Mouse (Mus musculus) lung, postnatal 0 days (tissue): ENCODE data around the gene Pla2g3. TPM values are rescaled to one million over a fixed set of nuclear protein-coding genes. Genes with fewer than 3 reads are reported as not detected.

Source experiments
- ATAC-seq: fragments of 200-750 bp; cut with Nextera tagmentation; 2 replicates; pipeline ENCODE4 v1.8.0; 2017; ENCODE audit warnings: moderate library complexity
- DNase-seq: peaks from one replicate; pipeline ENCODE4 v3.0.0-alpha.2; 2016; ENCODE audit warnings: low spot score
- H3K27ac ChIP-seq: fragments of 300-500 bp; sonication (generic); 2 replicates; pipeline ENCODE4 v1.5.1; 2014; ENCODE audit warnings: antibody characterized with exemption, mild to moderate bottlenecking, low read length, mixed read lengths
- H3K27me3 ChIP-seq: fragments of 300-500 bp; sonication (generic); replicated peaks from 2 replicates; pipeline ENCODE4 v1.6.1; 2014; ENCODE audit warnings: low read length, mixed read lengths; ENCODE audit not compliant: insufficient read depth
- H3K36me3 ChIP-seq: fragments of 300-500 bp; sonication (generic); 2 replicates; pipeline ENCODE4 v1.6.1; 2014; ENCODE audit warnings: low read length, mixed read lengths; ENCODE audit not compliant: insufficient read depth
- H3K4me1 ChIP-seq: fragments of 300-500 bp; sonication (generic); 2 replicates; pipeline ENCODE4 v1.6.1; 2014; ENCODE audit warnings: antibody characterized with exemption, low read depth, low read length, mixed read lengths; ENCODE audit not compliant: insufficient read depth
- H3K4me2 ChIP-seq: fragments of 300-500 bp; sonication (generic); replicated peaks from 2 replicates; pipeline ENCODE4 v1.6.1; 2014; ENCODE audit warnings: low read depth, mild to moderate bottlenecking, low read length, moderate library complexity, mixed read lengths
- H3K4me3 ChIP-seq: fragments of 300-500 bp; sonication (generic); 2 replicates; pipeline ENCODE4 v1.5.1; 2014; ENCODE audit warnings: low read depth, low read length
- H3K9ac ChIP-seq: fragments of 300-500 bp; sonication (generic); replicated peaks from 2 replicates; pipeline ENCODE4 v1.6.1; 2014; ENCODE audit warnings: low read depth, mild to moderate bottlenecking
- H3K9me3 ChIP-seq: fragments of 300-500 bp; sonication (generic); 2 replicates; pipeline ENCODE4 v1.6.1; 2016; ENCODE audit warnings: low read length, mixed read lengths
- CTCF ChIP-seq: IDR thresholded peaks from 2 replicates; pipeline ENCODE4 v1.5.1; 2016; ENCODE audit warnings: antibody characterized with exemption, mild to moderate bottlenecking
- EP300 ChIP-seq: IDR thresholded peaks from 2 replicates; pipeline ENCODE4 v1.6.1; 2016; ENCODE audit warnings: antibody characterized with exemption, mild to moderate bottlenecking, control low read depth
- WGBS: fragments of 180-500 bp; shearing (Covaris S2); extraction: QIAGEN DNeasy Blood & Tissue Kit; methylation state at CpG from one replicate; pipeline ENCODE4 v1.1.7; 2014; 5-methylcytosine and 5-hydroxymethylcytosine counted together
- polyA plus RNA-seq: library from polyadenylated mRNA; unstranded; fragments of >200 nt; fragmentation: Nextera tagmentation; extraction: Ambion mirVana; gene quantifications from 2 replicates; pipeline ENCODE4 v1.2.1, GENCODE M21; 2015

The Pla2g3 gene
- polyA plus RNA-seq, 1 experiment from 2014 or later = 0.29 TPM

DNA sequence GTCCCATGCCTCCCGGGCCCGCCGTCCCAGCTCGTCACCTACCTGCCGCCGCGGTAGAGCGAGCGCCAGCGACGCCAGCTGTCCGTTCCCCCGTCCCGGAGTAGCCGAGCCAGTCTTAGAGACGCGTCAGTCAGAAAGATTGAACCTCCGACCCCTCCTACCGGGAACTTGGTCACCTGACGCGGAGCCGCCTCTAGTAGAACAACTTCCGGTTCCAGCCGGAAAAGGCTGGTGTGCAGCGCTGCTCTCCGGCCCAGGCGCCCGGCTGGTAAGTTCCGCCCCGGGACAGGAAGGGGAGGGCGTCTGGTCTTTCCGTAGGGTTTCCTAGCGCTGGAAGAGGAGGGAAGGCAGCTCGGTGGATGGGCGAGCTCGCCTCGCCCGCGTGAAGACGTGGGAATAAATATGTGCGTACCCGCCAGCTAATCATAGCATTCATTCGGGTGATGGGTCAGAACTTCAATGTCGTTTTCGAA lies 35.9 kb upstream of the Pla2g3 start, which contains the start of gene Rnf185:
Gene Rnf185 (minus strand): TSS at position 197 of the 473 bp plus-strand sequence.
- Histone ChIP-seq H3K27me3 (no peaks in the 10 kb centered on the region), H3K4me1 (peaks cover 7% of the 10 kb centered on the region; the same call in 1 of the 2 replicates), H3K9ac (peak within 1 kb of the TSS; percentile 89), H3K4me2 (peak within 1 kb of the TSS; percentile 84), H3K9me3 (no peaks in the 10 kb centered on the region), H3K27ac (peak within 1 kb of the TSS; percentile 98), H3K36me3 (no peaks in the 10 kb centered on the region), H3K4me3 (peak within 1 kb of the TSS; percentile 85)
- ATAC-seq (peak; percentile 98), DNase-seq (peak; percentile 99)
- WGBS = under 1% methylated on average over 45 of the region's 45 CpGs
- TF ChIP-seq EP300 (peak; percentile 75), CTCF (peak; percentile 41)

DNA sequence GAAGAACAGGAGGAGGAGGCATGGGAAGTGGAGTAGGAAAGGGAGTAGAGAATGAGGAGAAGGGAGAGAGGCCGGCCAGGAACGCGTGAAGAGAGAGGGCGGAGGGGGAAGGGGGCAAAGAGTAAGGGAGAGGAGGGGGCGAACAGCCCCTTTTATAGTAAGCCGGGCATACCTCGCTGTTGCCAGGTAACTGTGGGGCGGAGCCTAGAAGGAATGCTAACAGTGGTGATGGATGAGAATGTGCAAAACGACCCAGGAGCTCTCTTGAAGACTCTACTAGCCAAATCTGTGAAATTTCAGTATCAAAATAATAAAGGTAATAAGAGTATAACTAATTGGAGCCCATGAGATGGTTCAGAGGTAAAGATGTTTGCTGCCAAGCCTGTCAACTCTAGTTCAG lies 35.3 kb upstream of the Pla2g3 start:
- H3K27ac ChIP-seq = peak overlapping the region; percentile 98
- peak; percentile 8; the same call in 1 of the 2 replicates for ATAC-seq
- TF ChIP-seq CTCF = no peak
- no peak for TF ChIP-seq EP300

GRCm38 (mm10) chr11:3453467-3453866 lies 34.6 kb upstream of the Pla2g3 start:
- ATAC-seq (no peak), DNase-seq (peak; percentile 46)
- Histone ChIP-seq H3K4me3 (no peak overlapping the region), H3K4me2 (peak overlapping the region; percentile 84; the same call in 1 of the 2 replicates), H3K9ac (no peak overlapping the region), H3K36me3 (no peaks in the 10 kb centered on the region), H3K27me3 (no peaks in the 10 kb centered on the region), H3K4me1 (peaks cover 7% of the 10 kb centered on the region; the same call in 1 of the 2 replicates), H3K27ac (no peak overlapping the region), H3K9me3 (no peaks in the 10 kb centered on the region)
- WGBS = 50% methylated on average over 6 of the region's 6 CpGs
- TF ChIP-seq CTCF (peak; percentile 49), EP300 (no peak)

More for the DNA sequence above, 35.3 kb upstream of the Pla2g3 start:
- Histone ChIP-seq H3K9me3 (no peaks in the 10 kb centered on the region), H3K4me2 (peak overlapping the region; percentile 84), H3K27me3 (no peaks in the 10 kb centered on the region), H3K4me3 (peak overlapping the region; percentile 85), H3K9ac (peak overlapping the region; percentile 57), H3K4me1 (peaks cover 7% of the 10 kb centered on the region; the same call in 1 of the 2 replicates), H3K36me3 (no peaks in the 10 kb centered on the region)
- WGBS = 2% methylated on average over 9 of the region's 9 CpGs
- DNase-seq = peak; percentile 33

GRCm38 (mm10) chr11:3454506-3454905 lies 33.6 kb upstream of the Pla2g3 start:
- H3K27me3 ChIP-seq = no peaks in the 10 kb centered on the region
- no peaks in the 10 kb centered on the region for H3K36me3 ChIP-seq
- no peak for DNase-seq
- H3K4me3 ChIP-seq = no peak overlapping the region
- no peak overlapping the region for H3K4me2 ChIP-seq
- 91% methylated on average over 3 of the region's 3 CpGs for WGBS
- ATAC-seq = no peak
- TF ChIP-seq CTCF (no peak), EP300 (no peak)
- peaks cover 7% of the 10 kb centered on the region; the same call in 1 of the 2 replicates for H3K4me1 ChIP-seq
- H3K27ac ChIP-seq = no peak overlapping the region
- H3K9me3 ChIP-seq = no peaks in the 10 kb centered on the region
- H3K9ac ChIP-seq = no peak overlapping the region

- TF ChIP-seq CTCF (peak; percentile 90), EP300 (no peak)
- no peaks in the 10 kb centered on the region for H3K27me3 ChIP-seq
- no peak overlapping the region for H3K9ac ChIP-seq
- 15% methylated on average over 1 of the region's 1 CpGs for WGBS
- H3K27ac ChIP-seq = no peak overlapping the region
- H3K4me3 ChIP-seq = no peak overlapping the region
- H3K4me2 ChIP-seq = no peak overlapping the region
- ATAC-seq (no peak), DNase-seq (peak; percentile 46)
- H3K36me3 ChIP-seq = no peaks in the 10 kb centered on the region
- no peaks in the 10 kb centered on the region for H3K9me3 ChIP-seq
- no peaks in the 10 kb centered on the region for H3K4me1 ChIP-seq
Observed at GRCm38 (mm10) chr11:3456354-3456753, 31.7 kb upstream of the Pla2g3 start.

DNA sequence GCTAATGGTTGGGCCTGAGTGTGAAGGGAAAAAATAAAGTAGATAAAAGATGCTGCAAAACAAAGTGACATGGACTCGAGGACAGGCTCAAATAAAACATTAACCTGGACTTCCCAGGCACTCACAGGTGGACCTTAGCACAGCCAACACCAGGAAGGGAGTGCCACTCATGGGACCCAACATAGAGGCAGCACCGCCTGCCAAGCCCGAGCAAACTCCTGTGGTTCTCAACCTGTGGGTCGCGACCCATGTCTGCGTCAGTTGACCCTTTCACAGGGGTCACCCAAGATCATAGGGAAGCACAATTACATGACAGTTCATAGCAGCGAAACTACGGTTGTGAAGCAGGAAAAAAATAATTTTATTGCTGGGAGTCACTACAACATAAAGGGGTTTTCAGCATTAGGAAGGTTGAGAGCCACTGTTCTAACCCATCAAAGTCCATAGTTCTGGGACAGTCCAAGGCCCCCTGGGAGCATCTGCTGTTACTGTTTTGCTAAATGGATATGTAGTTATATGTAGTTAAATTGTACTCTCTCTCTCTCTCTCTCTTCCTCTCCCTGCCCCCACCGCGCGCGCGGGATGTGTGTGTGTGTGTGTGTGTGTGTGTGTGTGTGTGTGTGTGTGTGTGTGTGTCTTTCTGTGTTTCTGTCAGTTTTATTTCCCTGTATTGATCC lies 29.5 kb upstream of the Pla2g3 start:
- ATAC-seq (no peak), DNase-seq (no peak)
- WGBS = 72% methylated on average over 8 of the region's 13 CpGs
- Histone ChIP-seq H3K27me3 (no peaks in the 10 kb centered on the region), H3K9me3 (no peaks in the 10 kb centered on the region), H3K27ac (no peak overlapping the region), H3K36me3 (no peaks in the 10 kb centered on the region), H3K4me1 (no peaks in the 10 kb centered on the region), H3K9ac (no peak overlapping the region), H3K4me2 (no peak overlapping the region), H3K4me3 (no peak overlapping the region)
- TF ChIP-seq EP300 (no peak), CTCF (no peak)
